Mouse (Mus musculus) cerebellum, adult 9-10 months (tissue): Measurements from ENCODE around the gene Pfn4.
"Not testable (repeated sequence)": the region's sequence is repeated elsewhere in the genome, so short reads cannot be mapped to it uniquely, and the experiment has no call there.

ENCODE experiments used
- DNase-seq: peaks from one replicate; pipeline ENCODE4 v3.0.0; 2022

The Pfn4 gene

DNA sequence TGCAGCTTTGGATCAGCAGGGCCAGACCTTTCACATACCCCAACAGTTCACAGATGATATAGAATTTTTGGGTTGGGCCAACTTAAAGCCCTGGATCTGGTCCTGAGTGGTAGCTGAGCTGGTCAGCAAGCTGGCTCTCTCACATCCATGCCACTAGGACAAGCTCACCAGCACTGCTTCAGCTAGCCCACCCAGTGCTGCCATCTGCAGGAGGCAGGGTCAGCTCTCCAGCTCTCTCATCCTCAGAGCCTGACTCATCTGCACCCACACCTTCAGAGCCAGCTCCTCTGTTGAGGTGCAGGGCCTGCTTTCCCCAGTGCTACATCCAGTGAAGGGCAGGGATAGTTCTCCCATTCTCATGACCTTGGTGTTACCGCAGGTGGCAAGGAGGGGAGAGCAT, 24.9 kb downstream of the Pfn4 start:
- DNase-seq: no peak

DNA sequence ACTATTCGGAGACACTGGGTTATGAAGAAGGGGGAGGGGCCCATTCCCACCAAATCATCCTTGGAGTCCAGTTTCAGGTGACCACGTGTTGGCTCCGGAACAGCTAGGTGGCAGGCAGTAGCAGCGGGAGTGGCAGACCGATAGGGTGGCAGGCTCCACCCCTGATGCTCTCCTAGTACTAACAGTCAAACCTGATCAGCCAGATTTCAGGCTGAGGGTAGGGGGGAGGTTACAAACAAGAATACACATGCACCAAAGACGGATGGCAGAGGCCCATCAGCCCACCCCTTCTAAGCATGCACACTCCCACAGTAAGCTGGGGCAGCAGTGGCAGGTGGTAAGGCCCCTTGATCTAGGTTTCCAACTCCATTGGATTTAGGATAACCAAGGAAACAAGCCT, 28.6 kb downstream of the Pfn4 start:
- DNase-seq: not testable (repeated sequence)

DNA sequence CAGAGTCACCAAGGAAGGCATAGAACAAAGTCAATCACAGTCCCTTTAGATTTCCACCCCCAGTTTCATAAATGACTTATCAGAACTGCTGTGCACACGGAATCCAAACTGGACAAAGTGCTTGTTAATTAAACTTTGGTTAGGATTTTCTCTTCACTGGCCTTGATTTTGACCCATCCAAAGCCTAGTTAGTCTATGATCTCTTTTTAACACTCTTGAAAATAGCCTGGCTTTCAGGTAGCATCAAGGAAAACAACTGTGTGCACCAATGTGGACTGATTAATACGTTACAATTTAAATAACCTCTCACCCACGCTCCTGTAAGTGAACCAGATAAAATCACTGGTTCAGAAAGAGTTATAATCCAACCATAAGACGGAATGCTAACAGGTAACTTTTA, 42.2 kb downstream of the Pfn4 start:
- DNase-seq: no peak

DNA sequence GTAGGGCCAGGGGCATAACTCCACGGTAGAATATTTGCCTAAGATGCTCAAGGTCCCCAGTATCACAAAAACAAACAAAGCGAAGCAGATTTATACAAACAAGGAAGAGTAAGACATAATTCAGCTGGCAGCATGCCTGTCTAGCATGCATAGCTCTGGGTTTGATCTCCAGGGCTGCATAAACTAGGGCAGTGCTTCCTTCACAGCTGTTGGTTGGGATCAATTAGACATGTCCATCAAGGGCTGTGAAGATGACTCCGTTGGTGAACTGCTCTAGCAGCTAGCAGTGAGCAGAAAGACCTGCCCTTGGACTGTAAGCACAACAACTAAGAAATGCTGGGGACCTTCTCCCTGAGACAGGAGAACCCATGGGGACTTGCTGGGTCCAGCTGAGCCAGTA, 42.9 kb downstream of the Pfn4 start:
- DNase-seq: no peak

DNA sequence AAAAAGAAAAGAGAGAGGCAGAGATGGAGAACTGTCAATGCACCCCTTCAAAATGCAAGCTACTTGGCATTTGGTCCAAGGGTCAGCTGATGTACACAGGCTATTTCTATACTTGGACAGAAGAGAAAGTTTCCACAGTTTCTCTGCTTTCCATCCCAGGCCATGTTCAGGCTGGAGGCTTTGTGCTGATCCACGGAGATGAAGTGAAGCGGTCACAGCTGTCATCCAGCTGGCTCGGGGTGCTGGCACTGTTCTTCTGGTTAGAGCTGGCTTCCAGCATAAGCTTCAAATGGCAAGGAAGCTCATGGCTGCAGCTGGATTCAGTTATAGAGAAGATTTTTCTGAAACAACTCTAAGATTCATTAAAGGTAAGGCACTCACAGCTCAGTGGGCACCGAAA, 44.8 kb downstream of the Pfn4 start:
- no peak for DNase-seq

DNA sequence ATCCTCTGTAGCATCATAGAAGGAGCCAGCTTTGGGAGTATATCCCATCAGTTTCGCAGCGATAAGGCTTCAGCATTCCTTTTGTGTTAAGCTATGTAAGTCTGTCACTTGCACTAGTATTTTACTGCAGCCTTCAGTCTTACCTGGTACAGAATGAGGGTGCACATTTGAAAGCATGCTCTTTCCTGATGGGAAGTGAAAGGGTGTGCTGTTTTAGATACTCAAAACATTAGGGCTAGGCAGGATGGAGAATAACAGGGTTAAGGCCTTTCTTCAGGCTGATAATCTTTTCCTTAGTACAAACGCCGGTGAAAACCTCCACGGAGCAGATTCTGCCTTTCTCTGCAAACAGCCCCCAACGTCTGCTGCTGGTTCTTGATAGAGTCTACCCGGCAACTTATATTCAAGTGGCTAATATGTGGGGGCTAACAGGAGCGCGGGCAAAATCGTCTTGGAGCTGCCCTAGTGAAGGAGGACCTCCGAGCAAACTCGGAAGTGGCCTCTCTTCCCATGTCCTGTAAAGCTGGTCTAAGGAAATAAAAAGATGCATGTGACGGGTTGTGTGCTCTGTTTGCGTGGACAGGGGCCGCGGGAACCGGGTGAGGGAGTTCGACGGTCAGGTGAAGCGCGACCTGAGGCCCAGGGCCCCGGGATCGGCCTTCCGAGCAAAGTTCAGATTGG, 48.0 kb downstream of the Pfn4 start:
- DNase-seq: no peak

DNA sequence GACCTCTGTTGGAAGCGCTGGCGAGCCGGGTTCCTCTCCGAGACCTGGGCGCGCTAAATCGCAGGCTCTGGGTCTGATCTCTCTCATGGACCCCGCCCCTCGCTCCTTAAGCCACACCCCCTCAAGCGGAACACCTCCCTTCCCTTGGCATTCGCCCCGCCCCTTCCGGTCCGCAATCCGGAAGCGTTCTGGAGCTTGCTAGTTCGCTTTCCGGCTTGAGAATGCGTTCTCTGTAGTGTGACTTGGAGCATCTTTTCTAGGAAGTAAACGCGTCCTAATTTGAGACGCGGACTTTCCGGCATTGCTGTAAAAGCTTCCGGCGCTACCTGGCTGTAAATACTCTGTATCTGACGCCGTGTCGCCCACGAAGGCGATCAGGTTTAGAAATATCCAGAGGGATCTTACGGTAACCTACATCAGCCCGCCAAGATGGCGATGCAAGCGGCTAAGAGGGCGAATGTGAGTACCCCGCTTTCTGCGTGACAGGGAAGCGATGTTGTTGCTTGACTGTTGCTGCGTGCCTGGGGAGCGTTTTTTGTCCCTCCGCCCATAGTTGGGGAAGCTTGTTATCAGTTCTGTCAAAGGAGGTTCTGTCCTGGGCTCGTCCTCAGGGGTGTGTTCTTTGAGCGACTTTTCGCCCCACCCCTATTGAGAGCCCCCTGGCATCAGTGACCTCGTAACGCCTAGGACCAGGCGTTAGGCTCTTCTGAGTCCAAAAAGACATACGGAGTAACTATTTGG, 48.7 kb downstream of the Pfn4 start, which contains the start of gene Sf3b6:
Sf3b6 (plus strand) TSS at position 184 of the 741 bp plus-strand sequence.
- DNase-seq: peak; percentile 99

DNA sequence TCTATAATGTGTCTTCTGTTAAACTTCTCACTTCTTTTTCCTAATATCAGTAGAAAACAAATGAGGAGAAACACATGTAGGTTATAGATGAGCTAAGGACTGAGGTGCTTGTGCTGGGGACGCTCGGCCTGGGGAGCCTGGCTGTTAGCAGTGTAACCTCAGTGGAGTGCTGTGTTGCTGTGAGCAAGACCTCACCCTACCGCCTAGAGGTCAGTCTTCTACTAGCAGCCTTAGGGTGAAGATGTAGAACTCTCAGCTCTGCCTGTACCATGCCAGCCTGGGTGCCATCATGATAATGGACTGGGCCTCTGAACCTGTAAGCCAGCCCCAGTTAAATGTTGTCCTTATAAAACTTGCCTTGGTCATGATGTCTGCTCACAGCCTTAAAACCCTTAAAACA, 58.4 kb downstream of the Pfn4 start:
- DNase-seq: no peak
